Mouse (Mus musculus): Measurements from ENCODE around the gene Wdr49. TPM values are rescaled to one million over a fixed set of nuclear protein-coding genes. Genes with fewer than 3 reads are reported as not detected.

Wdr49 gene
- total RNA-seq (2021): 1 to 10 TPM in 1 of 2 experiments, under 1 TPM in 1; 0.98 to 1.6 TPM
- long read RNA-seq, experiment 1, partial matches to known transcripts: 1 of 1 reads
- long read RNA-seq, experiment 1, other reads (novel, unspliced or antisense): 0 of 1 reads
- long read RNA-seq, experiment 2, partial matches to known transcripts: 1 of 1 reads
- long read RNA-seq, experiment 2, other reads (novel, unspliced or antisense): 0 of 1 reads

- DNase-seq (ENCODE audit: low spot score in 2 of 2): no peak
Observed at GRCm38 (mm10) chr3:75482056-75482455, at the start of gene Wdr49. Gene Wdr49, minus strand, starts transcription at chr3:75482156.

DNA sequence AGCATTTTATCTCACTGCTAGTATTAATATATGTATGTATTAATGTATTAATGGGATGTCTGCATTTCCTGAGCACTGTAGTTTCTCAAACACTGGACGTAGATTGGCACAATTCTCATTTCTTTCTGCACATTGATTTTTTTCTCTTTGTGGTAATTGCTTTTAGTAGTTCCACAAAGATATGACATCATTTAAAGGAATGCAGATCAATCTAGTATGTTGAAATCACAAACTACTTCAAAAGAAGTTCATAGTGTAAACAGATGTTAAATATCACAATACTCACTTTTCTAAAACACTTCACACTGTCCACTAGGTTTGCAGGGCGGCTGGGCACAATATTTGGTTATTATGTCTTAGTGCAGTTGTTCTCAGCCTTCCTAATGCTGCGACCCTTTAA lies 49.1 kb upstream of the Wdr49 start:
- no peak for DNase-seq (ENCODE audit: low spot score in 2 of 2)

DNA sequence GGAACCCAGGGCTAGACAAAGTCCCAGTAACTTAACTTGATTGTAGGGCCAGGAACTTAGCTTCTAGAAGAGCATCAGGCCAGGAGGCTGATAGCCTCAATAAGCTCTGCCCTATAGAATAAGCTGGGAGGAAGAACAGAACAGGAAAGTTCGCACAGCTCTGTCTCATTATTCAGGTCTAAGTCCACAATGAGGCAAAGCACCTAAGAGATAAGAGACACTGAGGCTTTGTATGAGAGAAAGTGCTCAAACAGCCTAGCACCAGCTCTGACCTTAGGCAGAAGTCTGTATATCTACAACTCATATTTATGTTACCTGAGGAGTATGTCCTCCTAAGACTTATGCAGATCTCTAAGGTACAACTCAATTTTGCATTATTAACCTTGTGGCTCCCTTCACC lies 40.6 kb upstream of the Wdr49 start:
- no peak for DNase-seq (ENCODE audit: low spot score in 2 of 2)

DNA sequence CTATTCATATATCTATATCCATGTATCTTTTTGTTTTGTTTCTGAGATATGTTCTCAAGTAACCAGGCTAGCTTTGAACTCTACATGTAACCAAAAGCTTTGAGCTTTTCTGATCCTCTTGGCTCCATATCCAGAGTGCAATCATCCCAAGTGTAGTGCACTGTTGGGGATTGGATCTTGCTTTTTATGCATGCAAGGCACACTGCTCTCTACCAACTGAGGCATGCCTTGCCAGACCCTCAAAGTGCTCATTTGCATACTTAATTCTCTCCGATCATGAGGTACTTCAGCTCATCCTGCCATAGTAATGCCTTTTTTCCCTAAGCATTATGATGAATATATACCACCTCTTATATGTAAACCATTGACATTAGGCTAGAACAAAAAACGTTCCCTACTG lies 39.4 kb upstream of the Wdr49 start:
- no peak for DNase-seq (ENCODE audit: low spot score in 2 of 2)

DNA sequence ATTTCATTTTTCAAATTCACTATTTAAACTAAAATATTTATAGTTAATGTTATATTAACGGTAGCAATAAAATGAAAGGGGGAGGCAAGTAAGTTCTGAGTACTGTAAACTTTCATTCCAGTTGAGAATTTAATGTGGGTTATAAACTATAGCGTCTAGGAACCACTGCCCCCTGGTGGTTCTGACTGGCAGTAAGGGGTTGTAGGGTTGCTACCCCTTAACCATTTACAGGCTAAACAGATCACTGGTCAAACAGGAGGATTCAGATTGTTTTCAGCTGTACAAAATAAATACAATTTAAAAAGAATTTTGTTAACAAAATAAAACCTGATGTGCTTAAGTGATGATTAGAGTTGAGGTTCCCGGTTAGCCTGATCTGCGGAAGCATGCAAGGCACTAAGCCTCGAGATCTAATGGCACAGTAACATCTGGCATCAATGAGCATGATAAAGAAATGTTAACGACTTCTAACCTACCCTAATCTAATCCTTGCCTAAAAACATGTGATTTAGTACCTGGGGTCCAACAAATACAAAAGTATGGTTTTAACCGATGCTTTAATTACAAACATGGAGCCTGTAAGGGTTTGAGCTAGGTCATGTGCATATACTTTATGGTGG lies 35.8 kb upstream of the Wdr49 start:
- peak; percentile 24 to 44 for DNase-seq (ENCODE audit: low spot score in 2 of 2)

- no peak for DNase-seq (ENCODE audit: low spot score in 2 of 2)
Observed at GRCm38 (mm10) chr3:75498961-75499960, 17.3 kb upstream of the Wdr49 start.

- no peak for DNase-seq (ENCODE audit: low spot score in 2 of 2)
Observed at GRCm38 (mm10) chr3:75492913-75493312, 11.0 kb upstream of the Wdr49 start.

DNA sequence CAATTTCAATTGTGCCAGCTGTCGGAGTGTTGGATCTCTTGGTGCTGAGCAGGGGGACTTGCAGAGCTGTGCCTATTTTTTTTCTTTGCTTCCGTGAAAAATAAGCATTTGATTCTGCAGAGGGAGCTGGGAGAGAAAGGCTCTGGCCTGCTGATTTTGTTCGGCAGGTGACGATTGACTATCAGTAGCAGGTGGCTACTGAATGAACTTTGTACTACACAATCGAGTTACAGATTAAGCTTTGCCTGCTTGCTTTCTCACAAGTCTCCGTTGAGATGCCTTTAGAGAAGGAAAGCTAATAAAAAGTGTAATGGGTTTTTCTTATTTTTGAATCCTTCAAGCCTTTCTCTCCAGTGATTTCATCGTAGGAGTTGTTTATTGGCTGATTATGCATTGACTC lies 6.8 kb downstream of the Wdr49 start:
- DNase-seq (ENCODE audit: low spot score in 2 of 2): peak in 1 of 2 experiments; percentile 15

GRCm38 (mm10) chr3:75474657-75475056 lies 7.3 kb downstream of the Wdr49 start:
- peak in 1 of 2 experiments; percentile 4 for DNase-seq (ENCODE audit: low spot score in 2 of 2)

DNA sequence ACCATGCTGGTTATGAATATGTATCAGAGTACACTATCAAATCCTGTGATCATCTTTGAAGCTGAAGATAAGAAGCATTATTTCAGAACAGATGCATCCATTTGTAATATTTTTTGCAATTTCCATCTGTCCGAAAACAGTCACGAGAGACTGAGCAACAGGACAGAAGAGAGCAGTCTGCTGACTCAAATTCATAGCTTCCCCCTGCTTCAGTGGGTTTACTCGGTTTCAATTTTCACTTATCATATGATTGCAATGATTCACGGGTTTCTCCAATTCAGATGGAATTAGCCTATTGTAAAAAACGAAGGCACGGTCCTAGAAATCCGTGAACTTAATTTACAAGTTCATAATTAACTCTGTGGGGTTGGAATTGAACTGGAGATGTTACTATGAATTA lies 13.8 kb downstream of the Wdr49 start:
- DNase-seq (ENCODE audit: low spot score in 2 of 2): peak in 1 of 2 experiments; percentile 1

- DNase-seq (ENCODE audit: low spot score in 2 of 2): no peak
Observed at GRCm38 (mm10) chr3:75430564-75431181, 51.3 kb downstream of the Wdr49 start.

DNA sequence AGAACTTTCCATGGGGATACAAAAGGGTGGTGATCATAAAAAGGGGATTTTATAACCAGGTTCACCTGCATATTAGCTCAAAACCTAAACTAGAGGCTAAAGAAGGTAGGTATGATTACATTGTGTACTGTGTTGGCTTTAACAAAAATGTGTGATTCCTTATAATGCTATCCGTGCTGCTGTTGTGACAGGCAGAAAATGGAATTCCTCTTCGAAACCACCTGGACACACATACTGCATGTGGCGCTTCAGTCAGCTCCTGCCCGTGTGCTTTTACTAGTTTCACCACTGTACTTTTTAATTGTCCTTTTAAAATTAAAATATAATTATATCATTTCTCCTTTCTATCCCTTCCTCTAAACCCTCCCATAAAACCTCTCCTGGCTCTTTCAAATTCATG lies 86.0 kb downstream of the Wdr49 start:
- no peak for DNase-seq (ENCODE audit: low spot score in 2 of 2)

DNA sequence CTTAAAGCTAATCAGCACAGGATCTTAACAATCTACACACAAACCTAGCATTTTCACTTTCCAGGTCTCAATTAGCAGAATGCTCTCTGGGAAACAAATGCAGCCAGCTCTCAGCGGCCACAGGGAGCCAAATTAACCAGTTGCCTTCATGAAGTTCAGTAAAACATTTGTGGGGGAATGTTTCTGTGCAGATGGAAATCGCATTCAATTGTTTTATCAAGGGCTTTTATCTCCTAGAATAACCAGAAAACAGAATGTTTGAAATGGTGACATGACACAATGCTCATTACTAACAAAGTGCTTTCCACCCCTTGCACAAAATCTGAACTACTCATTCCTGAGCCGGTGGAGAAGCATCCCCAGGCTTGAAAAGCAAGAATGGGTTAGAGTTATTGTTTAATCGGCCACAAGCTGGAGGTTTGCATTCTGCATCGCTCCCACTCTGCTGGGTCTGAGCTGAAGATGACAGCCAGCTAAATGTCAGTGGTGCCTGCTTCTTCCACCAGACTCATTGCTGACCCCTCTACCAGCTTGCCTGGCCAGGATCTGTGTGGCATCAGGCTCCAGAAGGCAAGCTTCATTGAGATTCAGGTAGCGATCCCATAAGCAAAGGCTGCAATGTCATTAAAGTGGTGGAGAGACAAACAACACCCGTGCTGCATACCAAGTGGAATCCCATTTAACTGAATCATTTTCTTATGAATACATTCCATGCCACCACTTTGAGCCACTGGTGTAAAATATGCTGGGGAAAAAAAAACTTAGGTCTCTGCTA lies 86.6 kb downstream of the Wdr49 start:
- DNase-seq (ENCODE audit: low spot score in 2 of 2): peak; percentile 44 to 68

- DNase-seq (ENCODE audit: low spot score in 2 of 2): no peak
Observed at GRCm38 (mm10) chr3:75394487-75394886, 87.5 kb downstream of the Wdr49 start.

DNA sequence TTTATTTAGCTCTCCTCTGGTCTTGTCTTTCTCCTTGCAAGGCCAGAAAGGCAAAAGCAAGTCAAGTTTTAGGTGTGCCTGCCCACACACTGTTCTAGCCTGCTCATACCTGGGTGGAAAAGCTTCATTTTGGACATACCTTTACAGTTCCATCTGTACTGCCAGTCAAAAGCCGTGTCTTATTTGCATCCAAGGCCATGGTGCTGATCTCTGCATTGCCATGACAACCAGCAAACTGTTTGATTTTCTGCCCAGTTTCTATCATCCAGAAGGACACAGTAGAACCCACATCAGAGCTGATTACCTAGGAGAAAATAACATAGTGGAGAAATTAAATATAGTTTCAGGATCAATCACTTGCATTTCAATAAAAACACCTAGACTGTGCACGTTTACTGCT lies 100.2 kb downstream of the Wdr49 start:
- DNase-seq (ENCODE audit: low spot score in 2 of 2): peak in 1 of 2 experiments; percentile 54

DNA sequence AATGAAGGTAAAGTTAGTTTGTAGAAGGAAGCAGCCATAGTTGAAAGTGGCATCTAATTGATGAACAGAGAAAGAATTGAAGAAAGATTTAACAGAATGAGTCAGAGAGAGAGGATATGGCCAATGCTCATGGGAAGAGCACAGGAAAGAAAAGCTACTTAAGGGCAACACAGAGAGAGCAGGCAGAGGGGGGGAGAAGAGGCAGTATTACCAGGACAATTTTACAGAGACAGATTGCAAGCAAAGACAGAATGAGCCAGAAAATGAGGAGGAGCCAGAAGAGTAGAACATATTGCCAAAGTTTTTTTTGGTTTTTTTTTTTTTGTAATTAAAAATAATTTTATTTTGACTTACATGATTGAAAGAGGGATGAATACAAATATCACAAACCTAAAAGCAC lies 128.0 kb downstream of the Wdr49 start:
- DNase-seq (ENCODE audit: low spot score in 2 of 2): peak in 1 of 2 experiments; percentile 48

GRCm38 (mm10) chr3:75337196-75337595 lies 144.8 kb downstream of the Wdr49 start:
- DNase-seq (ENCODE audit: low spot score in 2 of 2): no peak

GRCm38 (mm10) chr3:75320999-75321398 lies 161.0 kb downstream of the Wdr49 start:
- peak in 1 of 2 experiments; percentile 33 for DNase-seq (ENCODE audit: low spot score in 2 of 2)

DNA sequence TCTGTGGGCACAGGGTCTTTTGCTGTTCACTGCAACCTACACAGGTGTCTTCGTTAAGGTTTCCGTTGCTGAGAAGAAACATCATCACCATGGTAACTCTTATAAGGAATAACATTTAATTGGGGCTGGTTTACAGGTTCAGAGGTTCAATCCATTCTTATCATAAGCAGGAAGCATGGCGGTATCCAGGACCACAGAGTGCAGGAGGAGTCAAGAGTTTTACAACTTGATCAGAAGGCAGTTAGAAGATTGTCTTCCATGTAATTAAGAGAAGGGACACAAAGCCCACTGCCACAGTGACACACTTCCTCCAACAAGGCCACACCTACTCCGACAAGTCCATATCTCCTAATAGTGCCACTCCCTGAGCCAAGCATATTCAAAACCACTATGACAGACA lies 173.1 kb downstream of the Wdr49 start:
- no peak for DNase-seq (ENCODE audit: low spot score in 2 of 2)

- DNase-seq (ENCODE audit: low spot score in 2 of 2): no peak
Observed at GRCm38 (mm10) chr3:75308228-75308627, 173.7 kb downstream of the Wdr49 start.

DNA sequence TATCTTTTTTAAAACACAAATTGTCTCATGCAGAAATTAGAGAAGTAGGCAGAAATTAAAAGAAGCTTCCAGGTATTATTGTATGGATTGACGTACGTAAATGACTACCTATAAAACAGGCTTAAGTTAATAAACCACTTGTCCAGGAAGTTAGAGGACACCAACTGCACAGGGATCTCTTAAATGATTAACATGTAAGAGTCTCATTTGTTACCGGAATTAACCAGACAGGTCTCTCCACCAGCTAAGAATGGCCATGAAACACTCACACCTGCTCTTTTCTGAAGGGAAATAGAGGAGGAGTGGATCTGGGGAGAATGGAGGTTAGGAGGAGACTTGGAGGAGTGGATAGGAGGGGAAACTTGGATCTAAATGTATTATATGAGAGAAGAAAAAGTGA lies 176.4 kb downstream of the Wdr49 start:
- DNase-seq (ENCODE audit: low spot score in 2 of 2): no peak

All from layer of hippocampus, postnatal 14 days (tissue).